Mouse (Mus musculus) spleen, postnatal 36 days (tissue): ENCODE results near the gene Gpc6.
"Not testable (repeated sequence)": the region's sequence is repeated elsewhere in the genome, so short reads cannot be mapped to it uniquely, and the experiment has no call there.

ENCODE experiments used
- DNase-seq, 2 experiments: peaks; one replicate each; pipeline ENCODE4 v3.0.0; 2022; ENCODE audit warnings: low spot score in 2 of 2, mixed read lengths in 1 of 2

Gpc6 gene

GRCm38 (mm10) chr14:117369331-117369866, 444.3 kb downstream of the Gpc6 start:
- DNase-seq = no peak

- DNase-seq = no peak
Observed at GRCm38 (mm10) chr14:117376822-117377376, 451.8 kb downstream of the Gpc6 start.

- DNase-seq = no peak
Observed at GRCm38 (mm10) chr14:117379979-117380378, 454.9 kb downstream of the Gpc6 start.

GRCm38 (mm10) chr14:117383188-117383587, 458.1 kb downstream of the Gpc6 start:
- DNase-seq = no peak

GRCm38 (mm10) chr14:117384096-117384770, 459.1 kb downstream of the Gpc6 start:
- no peak for DNase-seq

GRCm38 (mm10) chr14:117385731-117386270, 460.7 kb downstream of the Gpc6 start:
- no peak for DNase-seq

- no peak for DNase-seq
Observed at GRCm38 (mm10) chr14:117390794-117391320, 465.7 kb downstream of the Gpc6 start.

GRCm38 (mm10) chr14:117391412-117391811, 466.3 kb downstream of the Gpc6 start:
- no peak for DNase-seq

GRCm38 (mm10) chr14:117397165-117397564, 472.1 kb downstream of the Gpc6 start:
- no peak for DNase-seq

- no peak for DNase-seq
Observed at GRCm38 (mm10) chr14:117407824-117408524, 482.9 kb downstream of the Gpc6 start.

GRCm38 (mm10) chr14:117408525-117408835, 483.4 kb downstream of the Gpc6 start:
- DNase-seq = no peak

GRCm38 (mm10) chr14:117409778-117410177, 484.7 kb downstream of the Gpc6 start:
- DNase-seq = no peak

- DNase-seq = no peak
Observed at GRCm38 (mm10) chr14:117410511-117410910, 485.4 kb downstream of the Gpc6 start.

- no peak for DNase-seq
Observed at GRCm38 (mm10) chr14:117415045-117415444, 489.9 kb downstream of the Gpc6 start.

GRCm38 (mm10) chr14:117419561-117420218, 494.6 kb downstream of the Gpc6 start:
- DNase-seq = no peak

GRCm38 (mm10) chr14:117421170-117421569, 496.1 kb downstream of the Gpc6 start:
- no peak for DNase-seq

GRCm38 (mm10) chr14:117426116-117426515, 501.0 kb downstream of the Gpc6 start:
- DNase-seq = no peak

GRCm38 (mm10) chr14:117427776-117428175, 502.7 kb downstream of the Gpc6 start:
- DNase-seq = no peak

GRCm38 (mm10) chr14:117435739-117436138, 510.6 kb downstream of the Gpc6 start:
- no peak for DNase-seq

- not testable (repeated sequence) for DNase-seq
Observed at GRCm38 (mm10) chr14:117446675-117447231, 521.6 kb downstream of the Gpc6 start.

GRCm38 (mm10) chr14:117451391-117451991, 526.4 kb downstream of the Gpc6 start:
- DNase-seq = no peak
